Comparison of ENCODE assay signal across 25 mouse cellular contexts in the genomic region with DNA sequence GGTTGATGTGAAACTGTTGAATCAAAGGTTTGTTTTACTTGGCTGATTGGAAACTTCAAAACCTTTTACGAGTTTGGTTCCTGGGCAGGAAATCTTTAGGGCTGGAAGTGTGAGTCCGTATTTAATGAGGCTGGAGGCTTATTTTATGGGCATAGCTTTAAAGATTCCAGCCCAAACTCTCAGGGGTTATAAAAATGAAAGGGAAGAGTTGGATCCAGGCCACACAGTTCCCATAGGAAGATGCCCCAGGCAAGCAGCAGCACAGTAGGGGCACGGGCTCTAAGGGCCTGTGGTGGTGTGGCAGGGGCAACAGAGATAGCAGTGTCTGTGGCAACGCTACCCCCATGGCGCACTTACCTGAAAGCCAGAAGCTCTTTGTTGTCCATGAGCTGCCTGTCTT. TPM values are rescaled to one million over a fixed set of nuclear protein-coding genes. Genes with fewer than 3 reads are reported as not detected.
DNase-seq lines count a peak whose midpoint lies in the region; ATAC-seq and TF ChIP-seq lines count a peak whose summit lies in the region.
"Had no signal": no experiment of that assay in that cellular context is flagged by ENCODE, and none has a peak within 500 bp of the region (broad histone marks: within the 10 kb centered on the region; RNA-seq: fewer than 3 reads in every experiment).

No protein-coding gene starts in this region.

- no peak overlapping the region for H3K4me3 ChIP-seq in limb, embryonic 11.5 days (ENCODE audit: low read depth, low read length)
- H3K4me3 ChIP-seq in limb, embryonic 14.5 days (replicated peaks; ENCODE audit: low read length): no peak overlapping the region
- H3K4me3 ChIP-seq: embryonic facial prominence, embryonic 13.5 days; erythroblast, embryonic 14.5 days; forebrain, embryonic 12.5 days; forebrain, embryonic 15.5 days; heart, embryonic 12.5 days; heart, embryonic 15.5 days had no signal

- no peak for ATAC-seq in limb, embryonic 11.5 days (ENCODE audit: insufficient number of reproducible peaks, low FRiP score, low TSS enrichment, low read depth)
- no peak for ATAC-seq in limb, embryonic 14.5 days (ENCODE audit: low FRiP score, low read depth)
- ATAC-seq: forebrain, embryonic 15.5 days; hindbrain, postnatal 0 days; Patski had no signal

- no peaks in the 10 kb centered on the region for H3K27me3 ChIP-seq in limb, embryonic 11.5 days (ENCODE audit: control insufficient read depth, insufficient read depth, low read length)
- H3K27me3 ChIP-seq in limb, embryonic 14.5 days (ENCODE audit: control insufficient read depth, insufficient read depth, low read length): no peaks in the 10 kb centered on the region
- H3K27me3 ChIP-seq: embryonic facial prominence, embryonic 13.5 days; forebrain, embryonic 12.5 days; forebrain, embryonic 15.5 days; heart, embryonic 15.5 days; Patski had no signal

- H3K4me2 ChIP-seq in limb, embryonic 11.5 days (ENCODE audit: low read depth, severe bottlenecking): no peak overlapping the region
- H3K4me2 ChIP-seq in limb, embryonic 14.5 days (replicated peaks; ENCODE audit: low read depth, low read length, severe bottlenecking): no peak overlapping the region
- H3K4me2 ChIP-seq: embryonic facial prominence, embryonic 13.5 days; forebrain, embryonic 12.5 days; forebrain, embryonic 15.5 days; heart, embryonic 12.5 days; heart, embryonic 15.5 days; hindbrain, embryonic 14.5 days had no signal

- peak; percentile 29 for DNase-seq in heart, adult 11 months
- no peak for DNase-seq in heart, postnatal 10 days
- DNase-seq in limb, embryonic 11.5 days (ENCODE audit: low spot score): peak; percentile 32
- peak; percentile 63 for DNase-seq in limb, embryonic 14.5 days (ENCODE audit: low spot score)
- no peak for DNase-seq in thymus, postnatal 10 days (ENCODE audit: low spot score in 2 of 2)
- no peak for DNase-seq in cerebellum, postnatal 14 days
- DNase-seq in MN1 (ENCODE audit: low spot score): no peak
- DNase-seq: adrenal gland, postnatal 10 days; adrenal gland, postnatal 36 days; cerebellum, adult 18-20 months; cerebellum, adult 9-10 months; cerebellum, postnatal 25 days; gastrocnemius, postnatal 14 days; heart, adult 18-20 months; heart, postnatal 14 days; heart, postnatal 4 days had no signal

- H3K36me3 ChIP-seq in limb, embryonic 11.5 days (ENCODE audit: control insufficient read depth, insufficient read depth, low read length): no peaks in the 10 kb centered on the region
- peaks cover 9% of the 10 kb centered on the region; the same call in 1 of the 2 replicates for H3K36me3 ChIP-seq in limb, embryonic 14.5 days (ENCODE audit: control insufficient read depth, insufficient read depth, low read length)
- H3K36me3 ChIP-seq: heart, embryonic 12.5 days; heart, embryonic 15.5 days had no signal

- WGBS in limb, embryonic 11.5 days: 36% methylated on average over 5 of the region's 5 CpGs
- 30% methylated on average over 5 of the region's 5 CpGs for WGBS in limb, embryonic 14.5 days

- no peaks in the 10 kb centered on the region for H3K4me1 ChIP-seq in limb, embryonic 11.5 days (ENCODE audit: control insufficient read depth, insufficient read depth, low read length)
- 0 out of 2 replicates have a peak, but pooled peaks cover 3% of the 10 kb centered on the region for H3K4me1 ChIP-seq in limb, embryonic 14.5 days (ENCODE audit: control insufficient read depth, insufficient read depth, low read length)
- H3K4me1 ChIP-seq: forebrain, embryonic 12.5 days; forebrain, embryonic 15.5 days; heart, embryonic 12.5 days; heart, embryonic 15.5 days had no signal

- H3K9me3 ChIP-seq in limb, embryonic 11.5 days (ENCODE audit: control insufficient read depth, low read length): no peaks in the 10 kb centered on the region
- H3K9me3 ChIP-seq in limb, embryonic 14.5 days (ENCODE audit: control insufficient read depth, low read length): no peaks in the 10 kb centered on the region
- H3K9me3 ChIP-seq: embryonic facial prominence, embryonic 13.5 days; forebrain, embryonic 12.5 days; forebrain, embryonic 15.5 days; heart, embryonic 12.5 days; heart, embryonic 15.5 days had no signal

- H3K9ac ChIP-seq in limb, embryonic 11.5 days (ENCODE audit: low read length): no peak overlapping the region
- H3K9ac ChIP-seq in limb, embryonic 14.5 days (ENCODE audit: low read depth, low read length, severe bottlenecking): no peak overlapping the region
- H3K9ac ChIP-seq: embryonic facial prominence, embryonic 13.5 days; forebrain, embryonic 12.5 days; forebrain, embryonic 15.5 days; heart, embryonic 12.5 days; heart, embryonic 15.5 days; hindbrain, embryonic 14.5 days had no signal

- intact Hi-C loops in heart, postnatal 10 days (cut with DNase I): no loop called here

- TF ChIP-seq POLR2A in limb, embryonic 14.5 days (IDR thresholded peaks at IDR 0.05; ENCODE audit: borderline replicate concordance, extremely low read depth, insufficient read depth, insufficient read length): no peak

- no peak overlapping the region for H3K27ac ChIP-seq in limb, embryonic 11.5 days (replicated peaks; ENCODE audit: low read depth, low read length)
- H3K27ac ChIP-seq in limb, embryonic 14.5 days (replicated peaks; ENCODE audit: low read depth, low read length): no peak overlapping the region
- H3K27ac ChIP-seq: embryonic facial prominence, embryonic 13.5 days; forebrain, embryonic 12.5 days; forebrain, embryonic 15.5 days; heart, embryonic 15.5 days; hindbrain, embryonic 14.5 days; hindbrain, postnatal 0 days had no signal

RNA-seq across cellular contexts. Expression of a gene that starts 29.7 kb away (rescaled TPM):
- total RNA-seq in heart, postnatal 10 days (2021): 1 to 10 TPM; 2.1 to 3.9 TPM
- polyA plus RNA-seq in limb, embryonic 11.5 days (2014; fragmentation: Nextera tagmentation; extraction: Ambion mirVana): 0.95 and 1.3 TPM in 2 replicates
- polyA plus RNA-seq in limb, embryonic 14.5 days (2012; rRNA removed): 6.7 and 7.3 TPM in 2 replicates
- 2.7 and 2.9 TPM in 2 replicates for polyA plus RNA-seq in limb, embryonic 14.5 days (2014; fragmentation: Nextera tagmentation; extraction: Ambion mirVana)
- polyA plus RNA-seq: erythroblast, embryonic 14.5 days had no signal

RNA-seq across cellular contexts. Expression of a gene that starts 31.7 kb away (rescaled TPM):
- total RNA-seq in heart, postnatal 10 days (2021): under 1 TPM; 0.41 to 0.47 TPM
- polyA plus RNA-seq in limb, embryonic 11.5 days (2014; fragmentation: Nextera tagmentation; extraction: Ambion mirVana): 10.8 and 13.9 TPM in 2 replicates
- 5.2 and 5.4 TPM in 2 replicates for polyA plus RNA-seq in limb, embryonic 14.5 days (2012; rRNA removed)
- 10.7 and 11.7 TPM in 2 replicates for polyA plus RNA-seq in limb, embryonic 14.5 days (2014; fragmentation: Nextera tagmentation; extraction: Ambion mirVana)

Comparison
In these comparisons a context has a peak if more than half of its experiments do, and no peak if none do; other contexts are left out.
1. DNase-seq: peak in heart, adult 11 months (single experiment), limb, embryonic 11.5 days (single experiment) and limb, embryonic 14.5 days (single experiment); none in heart, postnatal 10 days (0 of 2), thymus, postnatal 10 days (0 of 2), cerebellum, postnatal 14 days (0 of 2) and MN1 (single experiment).